Mouse (Mus musculus): Measurements from ENCODE around the gene Gm10337. TPM values are rescaled to one million over a fixed set of nuclear protein-coding genes. Genes with fewer than 3 reads are reported as not detected.

The Gm10337 gene
- total and polyA plus RNA-seq, 3 experiments, result not detected

- Histone ChIP-seq H3K79me2 (ENCODE audit: control insufficient read depth, insufficient read depth, low read length, poor library complexity) (no peaks in the 10 kb centered on the region), H3K4me1 (ENCODE audit: control insufficient read depth in 1 of 2, insufficient read depth in 2 of 2, low read length in 2 of 2) (peaks cover 7 to 26% of the 10 kb centered on the region in 2 experiments), H3K9me3 (replicated peaks; ENCODE audit: insufficient read depth, low read length) (no peaks in the 10 kb centered on the region), H3K27ac (ENCODE audit: control insufficient read depth, low read depth, low read length) (no peak overlapping the region), H3K9ac (ENCODE audit: control insufficient read depth, low read depth, low read length, poor library complexity, severe bottlenecking) (no peak overlapping the region), H3K27me3 (ENCODE audit: control insufficient read depth in 1 of 2, insufficient read depth in 2 of 2, low read length in 2 of 2) (no peaks in the 10 kb centered on the region), H3K36me3 (ENCODE audit: control insufficient read depth in 1 of 2, insufficient read depth in 2 of 2, low read length in 2 of 2) (peaks cover 2 to 14% of the 10 kb centered on the region in 2 experiments; a peak in 3 of 4 replicates), H3K4me3 (ENCODE audit: control insufficient read depth in 1 of 2, insufficient read depth in 1 of 2, low read depth in 2 of 2, low read length in 2 of 2) (no peak overlapping the region)
- DNase-seq (ENCODE audit: low read depth, low spot score), result no peak
- no peak for TF ChIP-seq MAFK (IDR thresholded peaks at IDR 0.05; ENCODE audit: borderline replicate concordance, low read depth, low read length)
- no peak for TF ChIP-seq NELFE (IDR thresholded peaks at IDR 0.05; ENCODE audit: low read depth, low read length)
- TF ChIP-seq MXI1 (IDR thresholded peaks at IDR 0.05; ENCODE audit: low read depth, low read length), result no peak
- TF ChIP-seq EP300 (IDR thresholded peaks at IDR 0.05; ENCODE audit: low read depth in 1 of 2, low read length in 2 of 2), result no peak
- no peak for TF ChIP-seq KAT2A (conservative IDR thresholded peaks at IDR 0.05; ENCODE audit: low read depth, low read length)
- no peak for TF ChIP-seq RCOR1 (IDR thresholded peaks at IDR 0.05; ENCODE audit: low read depth, low read length)
- no peak for TF ChIP-seq SIN3A (IDR thresholded peaks at IDR 0.05; ENCODE audit: low read length)
- no peak for TF ChIP-seq RAD21 (IDR thresholded peaks at IDR 0.05; ENCODE audit: low read depth, low read length)
- TF ChIP-seq ZKSCAN1 (IDR thresholded peaks at IDR 0.05; ENCODE audit: low read depth, low read length), result no peak
- no peak for TF ChIP-seq TBP (IDR thresholded peaks at IDR 0.05; ENCODE audit: low read depth, low read length)
- TF ChIP-seq MEF2A (IDR thresholded peaks at IDR 0.05; ENCODE audit: extremely low read depth, insufficient replicate concordance, low read depth, low read length, poor library complexity, severe bottlenecking), result no peak
- no peak for TF ChIP-seq BHLHE40 (IDR thresholded peaks at IDR 0.05; ENCODE audit: borderline replicate concordance, low read depth, low read length)
- no peak for TF ChIP-seq MYC (IDR thresholded peaks at IDR 0.05; ENCODE audit: low read depth, low read length)
- TF ChIP-seq NRF1 (IDR thresholded peaks at IDR 0.05; ENCODE audit: insufficient read depth, low read depth, low read length, poor library complexity, severe bottlenecking), result no peak
- no peak for TF ChIP-seq SMC3 (IDR thresholded peaks at IDR 0.05; ENCODE audit: low read depth, low read length)
- no peak; the same call in 1 of the 2 replicates for TF ChIP-seq POLR2AphosphoS2 (IDR thresholded peaks at IDR 0.05; ENCODE audit: low read length)
- TF ChIP-seq ZMIZ1 (IDR thresholded peaks at IDR 0.05; ENCODE audit: low read depth, low read length), result no peak
- no peak for TF ChIP-seq ELF1 (IDR thresholded peaks at IDR 0.05; ENCODE audit: low read depth, low read length)
- TF ChIP-seq MYB (IDR thresholded peaks at IDR 0.05; ENCODE audit: low read depth, low read length), result no peak
- no peak for TF ChIP-seq ETS1 (IDR thresholded peaks at IDR 0.05; ENCODE audit: low read depth, low read length)
Observed at GRCm38 (mm10) chr15:102507561-102507960, 4.0 kb downstream of the Gm10337 start.

GRCm38 (mm10) chr15:102508336-102508735 is 4.8 kb downstream of the Gm10337 start:
- Histone ChIP-seq H3K9ac (ENCODE audit: control insufficient read depth, low read depth, low read length, poor library complexity, severe bottlenecking) (no peak overlapping the region), H3K79me2 (ENCODE audit: control insufficient read depth, insufficient read depth, low read length, poor library complexity) (no peaks in the 10 kb centered on the region), H3K4me3 (ENCODE audit: control insufficient read depth in 1 of 2, insufficient read depth in 1 of 2, low read depth in 2 of 2, low read length in 2 of 2) (no peak overlapping the region), H3K4me1 (ENCODE audit: control insufficient read depth in 1 of 2, insufficient read depth in 2 of 2, low read length in 2 of 2) (peaks cover 7 to 26% of the 10 kb centered on the region in 2 experiments), H3K27me3 (ENCODE audit: control insufficient read depth in 1 of 2, insufficient read depth in 2 of 2, low read length in 2 of 2) (no peaks in the 10 kb centered on the region), H3K27ac (ENCODE audit: control insufficient read depth, low read depth, low read length) (no peak overlapping the region), H3K36me3 (ENCODE audit: control insufficient read depth in 1 of 2, insufficient read depth in 2 of 2, low read length in 2 of 2) (peaks cover 2 to 14% of the 10 kb centered on the region in 2 experiments; a peak in 3 of 4 replicates), H3K9me3 (replicated peaks; ENCODE audit: insufficient read depth, low read length) (no peaks in the 10 kb centered on the region)
- DNase-seq (ENCODE audit: low read depth, low spot score), result no peak
- TF ChIP-seq KAT2A (conservative IDR thresholded peaks at IDR 0.05; ENCODE audit: low read depth, low read length) (no peak), MYB (IDR thresholded peaks at IDR 0.05; ENCODE audit: low read depth, low read length) (no peak), RAD21 (IDR thresholded peaks at IDR 0.05; ENCODE audit: low read depth, low read length) (no peak), ZMIZ1 (IDR thresholded peaks at IDR 0.05; ENCODE audit: low read depth, low read length) (no peak), E2F4 (IDR thresholded peaks at IDR 0.05; ENCODE audit: borderline replicate concordance, low read depth, low read length) (no peak), ZC3H11A (IDR thresholded peaks at IDR 0.05; ENCODE audit: low read depth, low read length) (no peak), SMC3 (IDR thresholded peaks at IDR 0.05; ENCODE audit: low read depth, low read length) (no peak), MYC (IDR thresholded peaks at IDR 0.05; ENCODE audit: low read depth, low read length) (no peak)

All from MEL (cell line).